Mouse (Mus musculus) heart, embryonic 13.5 days (tissue): ENCODE measurements around the gene Tomm20. TPM values are rescaled to one million over a fixed set of nuclear protein-coding genes. Genes with fewer than 3 reads are reported as not detected.
A peak's percentile ranks its signal among the peaks of the same experiment; 100 is the strongest.

Experiments
- ATAC-seq: fragments of 200-750 bp; cut with Nextera tagmentation; 2 replicates; pipeline ENCODE4 v1.8.0; 2017; ENCODE audit warnings: moderate TSS enrichment; ENCODE audit not compliant: insufficient number of reproducible peaks, low FRiP score, low TSS enrichment; ENCODE audit errors: extremely low read depth
- H3K27ac ChIP-seq: fragments of 300-500 bp; sonication (generic); replicated peaks from 2 replicates; pipeline ENCODE4 v1.5.1; 2015; ENCODE audit warnings: moderate library complexity, mild to moderate bottlenecking, inconsistent platforms
- H3K27me3 ChIP-seq: fragments of 300-500 bp; sonication (generic); replicated peaks from 2 replicates; pipeline ENCODE4 v1.6.1; 2015; ENCODE audit warnings: mild to moderate bottlenecking, inconsistent platforms
- H3K36me3 ChIP-seq: fragments of 300-500 bp; sonication (generic); 2 replicates; pipeline ENCODE4 v1.6.1; 2015; ENCODE audit warnings: mild to moderate bottlenecking, inconsistent platforms
- H3K4me1 ChIP-seq: fragments of 300-500 bp; sonication (generic); 2 replicates; pipeline ENCODE4 v1.6.1; 2015; ENCODE audit warnings: inconsistent platforms
- H3K4me2 ChIP-seq: fragments of 300-500 bp; sonication (generic); 2 replicates; pipeline ENCODE4 v1.6.1; 2015; ENCODE audit warnings: inconsistent platforms, mild to moderate bottlenecking, moderate library complexity
- H3K4me3 ChIP-seq: fragments of 300-500 bp; sonication (generic); 2 replicates; pipeline ENCODE4 v1.5.1; 2015; ENCODE audit warnings: moderate library complexity, mild to moderate bottlenecking, inconsistent platforms
- H3K9ac ChIP-seq: fragments of 300-500 bp; sonication (generic); 2 replicates; pipeline ENCODE4 v1.6.1; 2015; ENCODE audit warnings: inconsistent platforms, mild to moderate bottlenecking, moderate library complexity
- H3K9me3 ChIP-seq: fragments of 300-500 bp; sonication (generic); 2 replicates; pipeline ENCODE4 v1.6.1; 2016; ENCODE audit warnings: inconsistent platforms
- whole genome bisulfite sequencing: fragments of 180-500 bp; shearing (Covaris S2); methylation state at CpG from one replicate; pipeline ENCODE4 v1.1.7; 2015; ENCODE audit warnings: mixed read lengths; 5-methylcytosine and 5-hydroxymethylcytosine counted together
- polyA plus RNA-seq: library from polyadenylated mRNA; unstranded; fragments of >200 nt; fragmentation: Nextera tagmentation; extraction: Ambion mirVana; gene quantifications from 2 replicates; pipeline ENCODE4 v1.2.1, GENCODE M21; 2015

The Tomm20 gene
- polyA plus RNA-seq, 1 experiment from 2014 or later, result 172 TPM

- Histone ChIP-seq H3K4me3 (no peak overlapping the region), H3K4me1 (no peaks in the 10 kb centered on the region), H3K27me3 (no peaks in the 10 kb centered on the region), H3K9me3 (no peaks in the 10 kb centered on the region), H3K9ac (no peak overlapping the region), H3K4me2 (no peak overlapping the region), H3K36me3 (peaks cover 91% of the 10 kb centered on the region), H3K27ac (no peak overlapping the region)
- 90% methylated on average over 3 of the region's 3 CpGs for WGBS
- ATAC-seq, result no peak
Observed at GRCm38 (mm10) chr8:126961516-126961915, 15.9 kb upstream of the Tomm20 start.

GRCm38 (mm10) chr8:126951900-126952636 lies 6.4 kb upstream of the Tomm20 start:
- 84% methylated on average over 11 of the region's 11 CpGs for WGBS

GRCm38 (mm10) chr8:126949527-126949926 lies 3.9 kb upstream of the Tomm20 start:
- H3K9ac ChIP-seq, result no peak overlapping the region
- H3K36me3 ChIP-seq, result peaks cover 65% of the 10 kb centered on the region
- H3K4me2 ChIP-seq, result no peak overlapping the region
- no peak overlapping the region for H3K27ac ChIP-seq
- peaks cover 10% of the 10 kb centered on the region for H3K4me1 ChIP-seq
- H3K4me3 ChIP-seq, result no peak overlapping the region
- WGBS, result 75% methylated on average over 2 of the region's 2 CpGs
- H3K9me3 ChIP-seq, result no peaks in the 10 kb centered on the region
- no peak for ATAC-seq
- no peaks in the 10 kb centered on the region for H3K27me3 ChIP-seq

More at GRCm38 (mm10) chr8:126951900-126952636, 6.4 kb upstream of the Tomm20 start:
- H3K9ac ChIP-seq, result no peak overlapping the region
- ATAC-seq, result no peak
- H3K36me3 ChIP-seq, result peaks cover 89% of the 10 kb centered on the region
- H3K4me2 ChIP-seq, result no peak overlapping the region
- H3K4me3 ChIP-seq, result no peak overlapping the region
- no peaks in the 10 kb centered on the region for H3K4me1 ChIP-seq
- H3K27me3 ChIP-seq, result no peaks in the 10 kb centered on the region
- no peaks in the 10 kb centered on the region for H3K9me3 ChIP-seq
- no peak overlapping the region for H3K27ac ChIP-seq

GRCm38 (mm10) chr8:126946444-126946843 lies 800 bp upstream of the Tomm20 start:
- peak overlapping the region; percentile 99; the same call in 1 of the 2 replicates for H3K9ac ChIP-seq

GRCm38 (mm10) chr8:126944781-126945691 lies 608 bp downstream of the Tomm20 start:
- ATAC-seq, result peak; percentile 46
- no peaks in the 10 kb centered on the region for H3K9me3 ChIP-seq

More at GRCm38 (mm10) chr8:126946444-126946843, 800 bp upstream of the Tomm20 start:
- Histone ChIP-seq H3K4me3 (no peak overlapping the region; the same call in 1 of the 2 replicates), H3K36me3 (peaks cover 41% of the 10 kb centered on the region), H3K27ac (peak overlapping the region; percentile 93; the same call in 1 of the 2 replicates), H3K27me3 (no peaks in the 10 kb centered on the region), H3K4me1 (peaks cover 36% of the 10 kb centered on the region), H3K4me2 (peak overlapping the region; percentile 85), H3K9me3 (no peaks in the 10 kb centered on the region)
- no peak for ATAC-seq
- 77% methylated on average over 7 of the region's 7 CpGs for WGBS

GRCm38 (mm10) chr8:126943565-126943964 lies 2.1 kb downstream of the Tomm20 start:
- ATAC-seq, result no peak
- 0 out of 2 replicates have a peak overlapping the region, but pooled peaks have one; percentile 2 for H3K9ac ChIP-seq
- H3K4me1 ChIP-seq, result peaks cover 42% of the 10 kb centered on the region
- H3K4me3 ChIP-seq, result peak overlapping the region; percentile 91
- no peak overlapping the region for H3K27ac ChIP-seq
- 79% methylated on average over 7 of the region's 7 CpGs for WGBS
- peak overlapping the region; percentile 85 for H3K4me2 ChIP-seq
- H3K36me3 ChIP-seq, result peaks cover 30% of the 10 kb centered on the region
- no peaks in the 10 kb centered on the region for H3K9me3 ChIP-seq
- H3K27me3 ChIP-seq, result no peaks in the 10 kb centered on the region

More at GRCm38 (mm10) chr8:126944781-126945691, 608 bp downstream of the Tomm20 start:
- H3K4me3 ChIP-seq, result peak overlapping the region; percentile 91
- peaks cover 42% of the 10 kb centered on the region for H3K4me1 ChIP-seq
- peak overlapping the region; percentile 93 for H3K27ac ChIP-seq
- peak overlapping the region; percentile 85 for H3K4me2 ChIP-seq
- H3K27me3 ChIP-seq, result no peaks in the 10 kb centered on the region
- H3K36me3 ChIP-seq, result peaks cover 30% of the 10 kb centered on the region
- WGBS, result under 1% methylated on average over 46 of the region's 46 CpGs
- H3K9ac ChIP-seq, result peak overlapping the region; percentile 99

GRCm38 (mm10) chr8:126937337-126937736 lies 8.3 kb downstream of the Tomm20 start:
- Histone ChIP-seq H3K4me1 (peaks cover 15% of the 10 kb centered on the region), H3K9ac (no peak overlapping the region), H3K36me3 (peaks cover 73% of the 10 kb centered on the region), H3K27ac (no peak overlapping the region), H3K4me2 (no peak overlapping the region), H3K9me3 (no peaks in the 10 kb centered on the region), H3K4me3 (no peak overlapping the region), H3K27me3 (no peaks in the 10 kb centered on the region)
- 89% methylated on average over 3 of the region's 3 CpGs for WGBS
- ATAC-seq, result no peak

GRCm38 (mm10) chr8:126935932-126936331 lies 9.7 kb downstream of the Tomm20 start:
- Histone ChIP-seq H3K9me3 (no peaks in the 10 kb centered on the region), H3K4me2 (no peak overlapping the region)

GRCm38 (mm10) chr8:126935387-126935786 lies 10.3 kb downstream of the Tomm20 start:
- Histone ChIP-seq H3K4me1 (0 out of 2 replicates have a peak, but pooled peaks cover 2% of the 10 kb centered on the region), H3K9ac (no peak overlapping the region), H3K36me3 (peaks cover 92% of the 10 kb centered on the region), H3K9me3 (no peaks in the 10 kb centered on the region), H3K27me3 (no peaks in the 10 kb centered on the region), H3K4me3 (no peak overlapping the region), H3K4me2 (no peak overlapping the region), H3K27ac (no peak overlapping the region)
- ATAC-seq, result no peak
- WGBS, result 96% methylated on average over 2 of the region's 2 CpGs

More at GRCm38 (mm10) chr8:126935932-126936331, 9.7 kb downstream of the Tomm20 start:
- Histone ChIP-seq H3K27me3 (no peaks in the 10 kb centered on the region), H3K27ac (no peak overlapping the region), H3K4me3 (no peak overlapping the region), H3K9ac (no peak overlapping the region), H3K36me3 (peaks cover 86% of the 10 kb centered on the region), H3K4me1 (0 out of 2 replicates have a peak, but pooled peaks cover 5% of the 10 kb centered on the region)
- ATAC-seq, result no peak

GRCm38 (mm10) chr8:126932656-126933055 lies 13.0 kb downstream of the Tomm20 start:
- no peak for ATAC-seq
- H3K36me3 ChIP-seq, result peaks cover 90% of the 10 kb centered on the region

GRCm38 (mm10) chr8:126932249-126932648 lies 13.4 kb downstream of the Tomm20 start:
- H3K9ac ChIP-seq, result no peak overlapping the region
- H3K27me3 ChIP-seq, result no peaks in the 10 kb centered on the region
- H3K36me3 ChIP-seq, result peaks cover 90% of the 10 kb centered on the region
- H3K4me3 ChIP-seq, result no peak overlapping the region
- H3K27ac ChIP-seq, result no peak overlapping the region
- H3K4me1 ChIP-seq, result peaks cover 18% of the 10 kb centered on the region
- no peak for ATAC-seq
- H3K9me3 ChIP-seq, result no peaks in the 10 kb centered on the region
- 92% methylated on average over 1 of the region's 1 CpGs for WGBS
- H3K4me2 ChIP-seq, result no peak overlapping the region

More at GRCm38 (mm10) chr8:126932656-126933055, 13.0 kb downstream of the Tomm20 start:
- Histone ChIP-seq H3K9ac (no peak overlapping the region), H3K4me2 (no peak overlapping the region), H3K27me3 (no peaks in the 10 kb centered on the region), H3K4me1 (peaks cover 18% of the 10 kb centered on the region), H3K9me3 (no peaks in the 10 kb centered on the region), H3K4me3 (no peak overlapping the region), H3K27ac (no peak overlapping the region)
- 72% methylated on average over 1 of the region's 1 CpGs for WGBS
